Mouse (Mus musculus) myocyte (in vitro differentiated cells): Measurements from ENCODE around the gene Gm5861. TPM values are rescaled to one million over a fixed set of nuclear protein-coding genes. Genes with fewer than 3 reads are reported as not detected.
"Not testable (repeated sequence)": the region's sequence is repeated elsewhere in the genome, so short reads cannot be mapped to it uniquely, and the experiment has no call there.

Source experiments
- H3K27me3 ChIP-seq: one replicate; pipeline ENCODE4 v1.6.1; 2011; ENCODE audit not compliant: control insufficient read depth, insufficient read depth, insufficient read length
- H3K36me3 ChIP-seq: one replicate; pipeline ENCODE4 v1.6.1; 2011; ENCODE audit not compliant: control insufficient read depth, insufficient read depth
- H3K4me2 ChIP-seq: one replicate; pipeline ENCODE4 v1.6.1; 2011; ENCODE audit warnings: low read depth, control low read depth
- H3K4me3 ChIP-seq: one replicate; pipeline ENCODE4 v1.5.1; 2011; ENCODE audit warnings: mild to moderate bottlenecking, control low read depth, moderate library complexity
- H3K79me2 ChIP-seq: one replicate; pipeline ENCODE4 v1.6.1; 2011; ENCODE audit not compliant: control insufficient read depth, insufficient read depth
- H3ac ChIP-seq: one replicate; pipeline ENCODE4 v1.6.1; 2011; ENCODE audit not compliant: control insufficient read depth, insufficient read length
- polyA plus RNA-seq: library from polyadenylated mRNA; unstranded; fragments of >200 nt; fragmentation: generic; extraction: Trizol; gene quantifications from one replicate; pipeline ENCODE4 v1.2.1, GENCODE M21; 2012; ENCODE audit warnings: missing spikeins

Gene Gm5861
- not detected for polyA plus RNA-seq

GRCm38 (mm10) chr5:11182772-11183171 is at the start of gene Gm5861:
Gene Gm5861, plus strand, starts transcription at chr5:11183072.
- not testable (repeated sequence) for H3ac ChIP-seq, H3K4me3 ChIP-seq, H3K79me2 ChIP-seq, H3K4me2 ChIP-seq, H3K36me3 ChIP-seq, H3K27me3 ChIP-seq

- H3K27me3 ChIP-seq, H3K79me2 ChIP-seq, H3K4me2 ChIP-seq, H3ac ChIP-seq, H3K36me3 ChIP-seq, H3K4me3 ChIP-seq: not testable (repeated sequence)
Measured at GRCm38 (mm10) chr5:11138031-11138430, 44.8 kb upstream of the Gm5861 start.

Other genes with a start within 250 kb of the Gm5861 start
- gene Gm8871, start 235.3 kb upstream of the Gm5861 start, polyA plus RNA-seq, result not detected
- not detected for gene Gm8857, start 235.3 kb upstream of the Gm5861 start, polyA plus RNA-seq
- gene Gm8879, start 55.4 kb upstream of the Gm5861 start, polyA plus RNA-seq, result not detected
- not detected for gene Gm8890, start 73.0 kb downstream of the Gm5861 start, polyA plus RNA-seq
- not detected for gene Speer1, start 158.4 kb downstream of the Gm5861 start, polyA plus RNA-seq
- not detected for gene Gm8897, start 233.3 kb downstream of the Gm5861 start, polyA plus RNA-seq